Mouse (Mus musculus) cerebellum, adult 2 months (tissue): Measurements from ENCODE around the gene Hoxd1. TPM values are rescaled to one million over a fixed set of nuclear protein-coding genes. Genes with fewer than 3 reads are reported as not detected.

Source experiments
- DNase-seq, 2 experiments: peaks; one replicate each; pipeline ENCODE4 v3.0.0; 2021
- H3K27ac ChIP-seq: fragments of 200-500 bp; 2 replicates; pipeline ENCODE4 v1.5.1; 2012; ENCODE audit warnings: low read length, control low read depth, inconsistent platforms; ENCODE audit not compliant: insufficient read depth
- H3K27me3 ChIP-seq: fragments of 200-500 bp; 2 replicates; pipeline ENCODE4 v1.6.1; 2012; ENCODE audit warnings: inconsistent platforms, mild to moderate bottlenecking, low read length, moderate library complexity; ENCODE audit not compliant: control insufficient read depth, insufficient read depth
- H3K4me1 ChIP-seq: fragments of 200-500 bp; 2 replicates; pipeline ENCODE4 v1.6.1; 2011; ENCODE audit warnings: low read length; ENCODE audit not compliant: control insufficient read depth, insufficient read depth
- H3K4me3 ChIP-seq: fragments of 200-500 bp; replicated peaks from 2 replicates; pipeline ENCODE3; 2011; ENCODE audit warnings: mild to moderate bottlenecking, low read depth, low read length, control low read depth; ENCODE audit not compliant: insufficient read depth
- CTCF ChIP-seq: fragments of 200-500 bp; IDR thresholded peaks from 2 replicates; pipeline ENCODE4 v1.5.1; 2011; ENCODE audit warnings: low read depth, mild to moderate bottlenecking, control low read depth, low read length, moderate library complexity, borderline replicate concordance; ENCODE audit not compliant: insufficient read depth
- POLR2A ChIP-seq: fragments of 200-500 bp; IDR thresholded peaks from 2 replicates; pipeline ENCODE4 v1.6.1; 2011; ENCODE audit warnings: low read length, control low read depth, borderline replicate concordance; ENCODE audit not compliant: insufficient read depth
- WGBS: fragments of 180-500 bp; shearing (Covaris S2); methylation state at CpG from one replicate; pipeline ENCODE4 v1.1.7; 2018; 5-methylcytosine and 5-hydroxymethylcytosine counted together
- polyA plus RNA-seq: library from polyadenylated mRNA; depleted of rRNA; stranded (reverse); fragments of >200 nt; gene quantifications from 2 replicates; pipeline ENCODE4 v1.2.3, GENCODE M21; 2012

Hoxd1 gene
- polyA plus RNA-seq, 1 experiment, result 0.77 TPM

DNA sequence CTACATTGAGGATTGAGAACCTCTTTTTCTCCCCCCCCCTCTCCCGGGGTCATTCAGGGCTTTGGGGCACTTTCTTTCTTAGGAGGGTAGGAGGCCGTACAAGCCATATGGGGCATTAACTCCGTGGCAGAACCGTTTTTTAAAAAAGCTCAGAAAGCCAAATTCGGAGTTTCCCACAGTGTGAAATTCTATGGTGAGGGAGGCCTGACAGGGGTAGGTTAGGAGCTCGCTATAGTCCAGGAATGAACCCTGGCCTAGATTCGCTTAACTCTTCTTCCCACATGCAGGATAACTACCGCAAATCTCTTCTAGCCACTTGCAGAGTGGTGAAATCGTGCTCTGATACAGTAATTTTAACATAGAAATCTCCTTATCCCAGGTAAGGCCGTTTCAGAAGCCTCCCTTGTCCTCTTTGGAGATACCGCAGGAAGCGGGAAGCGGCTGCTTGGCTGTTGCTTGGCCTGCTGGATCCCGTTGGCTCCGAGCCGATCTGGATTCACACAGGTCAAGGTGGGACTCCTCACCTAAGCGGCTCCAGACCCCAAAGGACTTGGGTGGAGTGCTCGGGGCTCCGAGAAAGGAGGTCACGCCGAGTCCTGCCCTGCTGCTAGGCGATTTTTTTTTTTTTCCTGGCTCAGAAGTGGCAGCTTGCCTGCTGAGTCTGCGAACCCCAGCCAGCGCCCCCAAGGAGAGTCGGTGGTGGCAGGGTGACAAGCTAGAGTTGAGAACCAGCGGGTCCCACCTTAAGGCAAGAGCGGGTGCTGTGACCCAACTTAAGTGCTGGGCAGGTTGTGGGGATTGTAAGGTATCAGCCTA lies 27.6 kb upstream of the Hoxd1 start:
- DNase-seq, result no peak
- Histone ChIP-seq H3K4me3 (no peak overlapping the region), H3K4me1 (no peaks in the 10 kb centered on the region), H3K27me3 (peaks cover 18% of the 10 kb centered on the region; the same call in 1 of the 2 replicates), H3K27ac (no peak overlapping the region)
- WGBS, result 2% methylated on average over 27 of the region's 27 CpGs
- TF ChIP-seq CTCF (no peak), POLR2A (no peak)

DNA sequence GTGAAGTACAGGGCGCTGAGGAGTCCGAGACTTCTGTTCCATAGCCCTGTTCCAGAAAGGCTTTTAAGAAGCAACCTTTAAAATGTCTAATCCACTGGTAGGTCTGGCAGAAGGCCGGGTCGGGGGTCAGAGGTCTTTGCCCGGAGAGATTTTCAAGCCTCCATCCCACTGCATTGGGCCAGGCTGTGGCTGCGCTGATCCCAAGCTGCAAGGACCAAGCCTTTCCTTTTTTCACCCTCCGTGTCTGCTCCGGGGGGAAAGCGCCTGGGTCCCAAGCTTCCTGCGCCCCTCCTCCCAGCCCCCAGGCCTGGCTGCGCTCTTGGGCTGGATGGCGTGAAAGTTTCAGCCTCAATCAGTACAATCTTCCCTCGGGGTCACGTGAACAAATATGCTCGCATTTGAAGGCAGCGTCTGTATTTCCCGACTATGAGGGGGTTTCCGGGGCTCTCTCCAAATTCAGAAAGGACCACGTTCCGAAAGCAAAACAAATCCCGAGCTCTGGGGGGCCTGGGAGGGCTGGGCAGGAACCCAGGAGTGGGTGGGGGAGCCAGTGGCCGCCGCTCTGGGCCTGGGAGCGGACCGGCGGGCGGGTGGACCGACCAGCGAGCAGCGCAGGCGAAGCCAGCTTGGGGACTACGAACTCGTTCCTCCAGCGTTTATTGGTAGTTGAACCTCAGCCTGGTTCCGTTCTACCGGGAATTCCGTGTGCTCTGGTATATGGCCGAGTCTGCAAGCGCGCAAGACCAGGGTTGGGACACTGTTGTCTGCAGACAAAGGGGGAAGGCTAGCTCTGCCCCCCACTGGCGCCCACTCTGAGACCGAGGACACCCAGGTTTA lies 26.7 kb upstream of the Hoxd1 start:
- H3K4me1 ChIP-seq, result no peaks in the 10 kb centered on the region
- no peak overlapping the region for H3K4me3 ChIP-seq
- TF ChIP-seq POLR2A, result no peak
- TF ChIP-seq CTCF, result no peak
- H3K27me3 ChIP-seq, result peaks cover 17% of the 10 kb centered on the region; the same call in 1 of the 2 replicates
- no peak overlapping the region for H3K27ac ChIP-seq
- WGBS, result 1% methylated on average over 42 of the region's 42 CpGs
- no peak for DNase-seq

DNA sequence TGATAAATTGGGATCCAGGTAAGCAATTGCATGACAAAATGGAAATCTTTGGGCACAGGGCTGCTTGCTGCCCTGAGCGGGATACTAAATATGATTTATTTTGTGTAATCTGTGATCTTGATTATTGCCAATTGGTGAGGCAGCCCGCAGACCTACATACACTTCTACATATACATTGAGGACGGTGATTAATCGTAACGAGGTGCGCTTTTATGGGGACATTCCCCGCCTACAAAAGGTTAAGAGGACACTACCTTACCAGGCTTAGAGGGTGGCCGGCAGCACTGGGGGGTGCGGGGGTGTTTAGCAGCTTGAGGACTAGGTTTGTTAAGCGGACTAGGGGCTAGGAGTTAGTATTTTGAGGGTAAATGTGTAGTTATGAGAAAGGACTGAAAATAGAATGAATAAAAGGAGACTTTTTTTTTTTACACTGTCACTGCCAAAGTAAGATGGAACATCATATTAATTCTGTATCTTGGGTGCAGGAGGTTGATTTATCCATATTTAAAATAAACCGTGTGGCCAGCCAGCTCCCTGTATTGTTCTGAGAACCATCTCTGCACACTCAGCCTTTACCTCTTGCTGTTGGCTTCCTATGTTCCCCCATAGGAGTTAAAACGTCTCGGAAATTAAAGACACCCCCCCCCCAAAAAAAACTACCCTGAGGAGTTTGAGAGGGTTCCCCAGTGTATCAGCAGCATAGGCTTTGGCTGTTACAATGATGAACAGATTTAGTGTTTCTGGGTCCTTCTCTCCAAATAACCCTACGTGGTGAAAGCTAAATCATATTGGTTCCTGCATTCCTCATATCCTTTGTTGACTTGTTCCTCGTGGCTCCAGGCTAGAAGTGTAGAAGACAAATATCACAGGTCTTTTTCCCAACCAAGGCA lies 25.8 kb upstream of the Hoxd1 start:
- Histone ChIP-seq H3K4me1 (no peaks in the 10 kb centered on the region), H3K27me3 (peaks cover 16% of the 10 kb centered on the region; the same call in 1 of the 2 replicates), H3K4me3 (no peak overlapping the region), H3K27ac (no peak overlapping the region)
- TF ChIP-seq POLR2A, result no peak
- TF ChIP-seq CTCF, result no peak
- no peak for DNase-seq
- 5% methylated on average over 15 of the region's 15 CpGs for WGBS

DNA sequence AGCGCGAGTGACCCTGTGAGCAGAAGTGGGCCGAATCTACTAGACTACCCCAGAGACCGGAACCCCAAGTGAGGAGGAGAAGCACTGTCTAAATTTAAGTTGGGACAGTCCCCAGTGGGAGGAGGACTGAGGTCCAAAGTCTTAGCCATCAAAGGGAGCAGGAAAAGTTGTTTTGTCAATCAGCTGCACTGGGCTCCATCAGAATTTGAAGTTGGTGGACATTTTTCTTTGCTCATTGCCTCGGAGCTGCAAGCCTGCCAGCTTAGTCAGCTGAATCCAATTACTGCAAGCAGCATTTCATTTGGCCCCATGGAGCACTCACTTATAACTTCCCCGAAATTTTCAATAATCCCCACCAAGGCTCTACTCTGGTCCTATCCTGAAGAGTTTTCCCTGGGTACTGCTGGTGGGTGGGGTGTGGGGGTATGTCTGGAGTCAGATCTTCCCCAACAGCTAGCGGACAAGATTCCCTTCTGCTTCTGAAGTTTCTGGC lies 25.2 kb upstream of the Hoxd1 start:
- no peak for TF ChIP-seq POLR2A
- TF ChIP-seq CTCF, result no peak
- DNase-seq, result no peak
- no peaks in the 10 kb centered on the region for H3K4me1 ChIP-seq
- WGBS, result 5% methylated on average over 7 of the region's 7 CpGs
- H3K27ac ChIP-seq, result no peak overlapping the region
- no peak overlapping the region for H3K4me3 ChIP-seq
- H3K27me3 ChIP-seq, result peaks cover 14% of the 10 kb centered on the region; the same call in 1 of the 2 replicates

DNA sequence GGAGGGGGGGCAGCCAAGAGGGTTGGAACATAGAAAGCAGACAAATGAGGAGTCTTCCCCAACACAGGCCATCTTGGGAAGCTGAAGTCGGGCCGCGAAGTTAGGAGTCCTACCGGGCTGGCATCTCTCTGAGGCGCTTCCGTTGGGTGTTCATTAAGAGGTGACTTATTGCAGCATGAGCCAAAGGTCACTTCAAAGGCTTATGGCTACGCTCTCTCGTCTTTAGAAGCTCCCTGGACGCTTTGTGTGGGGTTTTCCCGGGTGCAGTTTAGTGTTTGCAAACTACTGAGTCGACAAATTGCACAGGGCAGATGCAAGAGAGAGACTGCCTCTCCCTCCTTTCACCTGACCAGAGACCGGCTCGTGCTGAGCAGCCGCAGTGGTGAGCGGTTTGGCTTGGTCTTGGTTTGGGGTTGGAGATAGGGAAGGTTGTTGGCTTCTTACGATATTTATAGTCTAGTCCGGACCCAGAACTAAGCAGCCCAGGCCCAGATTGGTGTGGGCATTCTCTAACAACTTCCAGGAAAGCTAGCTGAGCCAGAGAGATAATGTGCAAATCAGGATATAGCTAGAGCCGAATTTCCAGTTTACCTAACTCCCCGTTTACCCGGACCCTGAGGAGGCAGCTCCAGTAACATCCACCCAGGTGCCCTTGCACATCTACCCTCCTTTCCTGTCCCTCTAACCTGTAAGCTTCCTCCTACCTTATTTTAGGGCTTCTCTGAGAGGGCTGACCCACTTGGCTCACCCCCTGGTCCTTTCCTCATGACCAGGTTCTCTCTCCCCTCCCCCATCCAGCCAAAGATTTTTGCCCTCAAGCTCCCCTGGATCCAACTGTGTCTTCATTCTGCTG lies 23.9 kb upstream of the Hoxd1 start:
- Histone ChIP-seq H3K4me3 (no peak overlapping the region), H3K27ac (no peak overlapping the region), H3K4me1 (no peaks in the 10 kb centered on the region), H3K27me3 (peaks cover 7% of the 10 kb centered on the region; the same call in 1 of the 2 replicates)
- 2% methylated on average over 20 of the region's 20 CpGs for WGBS
- TF ChIP-seq CTCF, result no peak
- TF ChIP-seq POLR2A, result no peak
- no peak for DNase-seq

DNA sequence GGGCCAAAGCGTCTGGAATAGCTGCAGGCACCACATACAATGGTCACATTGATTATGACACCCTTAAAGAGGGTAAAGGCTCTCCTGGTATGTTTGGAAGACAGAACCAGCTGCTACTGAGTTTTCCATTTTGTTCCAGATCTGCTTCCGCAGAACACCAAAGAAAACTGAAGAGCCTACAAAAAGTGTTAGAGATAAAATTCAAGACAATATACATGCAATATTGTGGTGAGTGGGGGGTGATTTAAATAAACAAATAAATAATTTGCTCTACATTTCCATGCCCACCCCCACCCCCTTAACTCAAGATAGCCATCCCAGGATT lies 23.3 kb upstream of the Hoxd1 start:
- no peak overlapping the region for H3K4me3 ChIP-seq
- 3% methylated on average over 2 of the region's 2 CpGs for WGBS
- H3K4me1 ChIP-seq, result no peaks in the 10 kb centered on the region
- H3K27me3 ChIP-seq, result peaks cover 5% of the 10 kb centered on the region; the same call in 1 of the 2 replicates
- no peak for DNase-seq
- H3K27ac ChIP-seq, result no peak overlapping the region
- TF ChIP-seq POLR2A (no peak), CTCF (no peak)

DNA sequence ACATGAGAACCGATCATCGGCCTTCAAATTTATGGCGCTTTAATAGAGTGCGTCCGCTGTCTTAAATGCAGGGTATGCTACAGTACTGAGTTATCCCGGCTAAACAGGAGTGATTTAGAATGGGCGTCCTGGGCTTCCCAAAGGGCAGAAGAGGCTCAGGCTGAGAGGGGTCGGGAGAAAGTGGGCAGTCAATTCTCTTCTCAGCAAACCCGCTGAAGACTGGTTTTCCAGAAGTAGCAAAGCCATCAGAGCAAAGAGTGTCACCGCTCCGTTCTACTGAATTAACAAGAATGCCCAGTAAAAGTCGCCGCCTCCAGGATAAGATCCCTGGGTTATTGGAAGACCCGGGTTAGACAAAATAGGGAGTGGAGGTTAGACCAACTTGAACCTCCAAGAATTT lies 22.9 kb upstream of the Hoxd1 start:
- Histone ChIP-seq H3K27ac (no peak overlapping the region), H3K4me3 (no peak overlapping the region), H3K4me1 (no peaks in the 10 kb centered on the region), H3K27me3 (peaks cover 3% of the 10 kb centered on the region; the same call in 1 of the 2 replicates)
- WGBS, result 3% methylated on average over 14 of the region's 14 CpGs
- no peak for DNase-seq
- no peak for TF ChIP-seq POLR2A
- no peak for TF ChIP-seq CTCF
